In genomic region chr4:149604518-149604917, GRCm38 (mm10) we compare ENCODE assay signal across 15 mouse cellular contexts. TPM values are rescaled to one million over a fixed set of nuclear protein-coding genes. Genes with fewer than 3 reads are reported as not detected.
DNase-seq lines count a peak whose midpoint lies in the region; ATAC-seq and TF ChIP-seq lines count a peak whose summit lies in the region.
"Had no signal": no experiment of that assay in that cellular context is flagged by ENCODE, and none has a peak within 500 bp of the region (broad histone marks: within the 10 kb centered on the region; RNA-seq: fewer than 3 reads in every experiment).

No protein-coding gene starts in this region.

- H3K4me3 ChIP-seq in forebrain, postnatal 0 days (ENCODE audit: low read depth, low read length): no peak overlapping the region
- no peak overlapping the region for H3K4me3 ChIP-seq in forebrain, embryonic 16.5 days (replicated peaks; ENCODE audit: low read length)
- no peak overlapping the region for H3K4me3 ChIP-seq in layer of hippocampus, adult 2 months
- no peak overlapping the region for H3K4me3 ChIP-seq in midbrain, postnatal 0 days (ENCODE audit: low read depth, low read length)
- H3K4me3 ChIP-seq in midbrain, embryonic 14.5 days (replicated peaks; ENCODE audit: low read depth, low read length): no peak overlapping the region
- H3K4me3 ChIP-seq: embryonic facial prominence, embryonic 12.5 days; hindbrain, embryonic 12.5 days; midbrain, embryonic 13.5 days had no signal

- no peak for ATAC-seq in forebrain, postnatal 0 days
- ATAC-seq in forebrain, embryonic 16.5 days: no peak
- ATAC-seq in midbrain, postnatal 0 days (ENCODE audit: low FRiP score): no peak
- ATAC-seq in midbrain, embryonic 14.5 days (ENCODE audit: low FRiP score, low TSS enrichment): no peak
- ATAC-seq: activated CD4-positive, CD25-positive, alpha-beta regulatory T cell, adult 4 months; midbrain, embryonic 13.5 days had no signal

- no peaks in the 10 kb centered on the region for H3K27me3 ChIP-seq in forebrain, postnatal 0 days (ENCODE audit: insufficient read depth, low read length)
- no peaks in the 10 kb centered on the region for H3K27me3 ChIP-seq in forebrain, embryonic 16.5 days (replicated peaks; ENCODE audit: control insufficient read depth, insufficient read depth, low read length)
- H3K27me3 ChIP-seq in midbrain, postnatal 0 days (ENCODE audit: insufficient read depth, low read length): no peaks in the 10 kb centered on the region
- H3K27me3 ChIP-seq in midbrain, embryonic 14.5 days (ENCODE audit: control insufficient read depth, insufficient read depth, low read length): no peaks in the 10 kb centered on the region
- H3K27me3 ChIP-seq: embryonic facial prominence, embryonic 12.5 days; hindbrain, embryonic 12.5 days; midbrain, embryonic 13.5 days had no signal

- H3K4me1 ChIP-seq in forebrain, postnatal 0 days (ENCODE audit: insufficient read depth): no peaks in the 10 kb centered on the region
- peaks cover 32% of the 10 kb centered on the region for H3K4me1 ChIP-seq in forebrain, embryonic 16.5 days (replicated peaks; ENCODE audit: control insufficient read depth, insufficient read depth, low read length)
- peaks cover 5% of the 10 kb centered on the region; the same call in 1 of the 2 replicates for H3K4me1 ChIP-seq in midbrain, postnatal 0 days (ENCODE audit: insufficient read depth, low read length)
- peaks cover 24% of the 10 kb centered on the region for H3K4me1 ChIP-seq in midbrain, embryonic 14.5 days (ENCODE audit: control insufficient read depth, insufficient read depth, low read length)

- no peak overlapping the region for H3K4me2 ChIP-seq in forebrain, postnatal 0 days (ENCODE audit: low read depth)
- H3K4me2 ChIP-seq in forebrain, embryonic 16.5 days (ENCODE audit: low read length): no peak overlapping the region
- H3K4me2 ChIP-seq in midbrain, postnatal 0 days (ENCODE audit: low read depth, low read length, poor library complexity, severe bottlenecking): no peak overlapping the region
- H3K4me2 ChIP-seq in midbrain, embryonic 14.5 days (ENCODE audit: low read length): no peak overlapping the region
- H3K4me2 ChIP-seq: embryonic facial prominence, embryonic 12.5 days; hindbrain, embryonic 12.5 days; midbrain, embryonic 13.5 days had no signal

- 79% methylated on average over 3 of the region's 3 CpGs for WGBS in forebrain, postnatal 0 days
- WGBS in forebrain, embryonic 16.5 days: 84% methylated on average over 3 of the region's 3 CpGs
- WGBS in midbrain, postnatal 0 days: 81% methylated on average over 3 of the region's 3 CpGs
- 84% methylated on average over 3 of the region's 3 CpGs for WGBS in midbrain, embryonic 14.5 days

- H3K27ac ChIP-seq in forebrain, postnatal 0 days (ENCODE audit: low read depth, low read length): no peak overlapping the region
- H3K27ac ChIP-seq in forebrain, embryonic 16.5 days (ENCODE audit: low read length): no peak overlapping the region
- no peak overlapping the region for H3K27ac ChIP-seq in layer of hippocampus, adult 2 months
- no peak overlapping the region for H3K27ac ChIP-seq in midbrain, postnatal 0 days (ENCODE audit: low read depth, low read length)
- H3K27ac ChIP-seq in midbrain, embryonic 14.5 days (replicated peaks; ENCODE audit: low read depth, low read length): no peak overlapping the region
- H3K27ac ChIP-seq: embryonic facial prominence, embryonic 12.5 days; hindbrain, embryonic 12.5 days had no signal

- peak; percentile 34; the same call in 1 of the 2 replicates for TF ChIP-seq CTCF in forebrain, postnatal 0 days (IDR thresholded peaks at IDR 0.05; ENCODE audit: low read depth)
- peak; percentile 66 for TF ChIP-seq CTCF in layer of hippocampus, adult 2 months (conservative IDR thresholded peaks at IDR 0.05)
- peak; percentile 55 for TF ChIP-seq CTCF in midbrain, postnatal 0 days (IDR thresholded peaks at IDR 0.05)

- no peaks in the 10 kb centered on the region for H3K36me3 ChIP-seq in forebrain, postnatal 0 days (ENCODE audit: insufficient read depth)
- no peaks in the 10 kb centered on the region for H3K36me3 ChIP-seq in forebrain, embryonic 16.5 days (ENCODE audit: control insufficient read depth, insufficient read depth)
- H3K36me3 ChIP-seq in midbrain, postnatal 0 days (ENCODE audit: insufficient read depth, low read length): no peaks in the 10 kb centered on the region
- H3K36me3 ChIP-seq in midbrain, embryonic 14.5 days (ENCODE audit: control insufficient read depth, insufficient read depth, low read length): no peaks in the 10 kb centered on the region
- H3K36me3 ChIP-seq: embryonic facial prominence, embryonic 12.5 days; hindbrain, embryonic 12.5 days; midbrain, embryonic 13.5 days had no signal

- no peaks in the 10 kb centered on the region for H3K9me3 ChIP-seq in forebrain, postnatal 0 days (ENCODE audit: low read length)
- no peaks in the 10 kb centered on the region for H3K9me3 ChIP-seq in forebrain, embryonic 16.5 days (ENCODE audit: control insufficient read depth, low read length)
- H3K9me3 ChIP-seq in midbrain, postnatal 0 days (ENCODE audit: low read length): no peaks in the 10 kb centered on the region
- H3K9me3 ChIP-seq in midbrain, embryonic 14.5 days (ENCODE audit: control insufficient read depth, low read length): no peaks in the 10 kb centered on the region
- H3K9me3 ChIP-seq: embryonic facial prominence, embryonic 12.5 days had no signal

- DNase-seq in forebrain, postnatal 0 days: no peak
- no peak for DNase-seq in layer of hippocampus, adult 2 months (ENCODE audit: low spot score in 2 of 2)
- no peak for DNase-seq in layer of hippocampus, postnatal 14 days (ENCODE audit: low spot score in 2 of 2)
- DNase-seq in midbrain, postnatal 0 days (ENCODE audit: low spot score): no peak
- no peak for DNase-seq in midbrain, embryonic 14.5 days
- peak; percentile 38 for DNase-seq in induced T-regulatory cell, adult 2 months (ENCODE audit: low read depth)
- DNase-seq in adrenal gland, postnatal 14 days: no peak
- DNase-seq: kidney, adult 8-10 months; lung, postnatal 4 days; right cerebral cortex, postnatal 14 days had no signal

- no peak overlapping the region for H3K9ac ChIP-seq in forebrain, postnatal 0 days
- H3K9ac ChIP-seq in forebrain, embryonic 16.5 days (replicated peaks; ENCODE audit: low read depth, low read length): no peak overlapping the region
- H3K9ac ChIP-seq in midbrain, postnatal 0 days (replicated peaks; ENCODE audit: low read length, poor library complexity, severe bottlenecking): no peak overlapping the region
- H3K9ac ChIP-seq in midbrain, embryonic 14.5 days (replicated peaks; ENCODE audit: low read length): no peak overlapping the region
- H3K9ac ChIP-seq: embryonic facial prominence, embryonic 12.5 days; hindbrain, embryonic 12.5 days; midbrain, embryonic 13.5 days had no signal

RNA-seq across cellular contexts. Expression of gene Clstn1, which starts 18.2 kb away (rescaled TPM):
- 367 and 451 TPM in 2 replicates for total RNA-seq in forebrain, postnatal 0 days (2014; rRNA removed)
- 142 and 179 TPM in 2 replicates for polyA plus RNA-seq in forebrain, postnatal 0 days (2015; fragmentation: Nextera tagmentation; extraction: Ambion mirVana)
- 65.3 and 81.8 TPM in 2 replicates for polyA plus RNA-seq in forebrain, embryonic 16.5 days (2015; fragmentation: Nextera tagmentation; extraction: Ambion mirVana)
- 100 to 1,000 TPM; 748 to 817 TPM for total RNA-seq in layer of hippocampus, adult 2 months (2021)
- 100 to 1,000 TPM; 832 to 838 TPM for total RNA-seq in layer of hippocampus, postnatal 14 days (2021)
- total RNA-seq in midbrain, postnatal 0 days (2014; rRNA removed): 552 and 565 TPM in 2 replicates
- 196 and 209 TPM in 2 replicates for polyA plus RNA-seq in midbrain, postnatal 0 days (2015; fragmentation: Nextera tagmentation; extraction: Ambion mirVana)
- 104 and 117 TPM in 2 replicates for polyA plus RNA-seq in midbrain, embryonic 14.5 days (2014; fragmentation: Nextera tagmentation; extraction: Ambion mirVana)
- total RNA-seq in adrenal gland, postnatal 14 days (2021): 69.1 and 76.7 TPM in 2 replicates
